Mouse (Mus musculus): ENCODE results near the gene Crbn. TPM values are rescaled to one million over a fixed set of nuclear protein-coding genes. Genes with fewer than 3 reads are reported as not detected.
A peak's percentile ranks its signal among the peaks of the same experiment; 100 is the strongest.

Gene Crbn
- polyA plus RNA-seq, 1 experiment from 2014 or later, result 44.3 TPM

DNA sequence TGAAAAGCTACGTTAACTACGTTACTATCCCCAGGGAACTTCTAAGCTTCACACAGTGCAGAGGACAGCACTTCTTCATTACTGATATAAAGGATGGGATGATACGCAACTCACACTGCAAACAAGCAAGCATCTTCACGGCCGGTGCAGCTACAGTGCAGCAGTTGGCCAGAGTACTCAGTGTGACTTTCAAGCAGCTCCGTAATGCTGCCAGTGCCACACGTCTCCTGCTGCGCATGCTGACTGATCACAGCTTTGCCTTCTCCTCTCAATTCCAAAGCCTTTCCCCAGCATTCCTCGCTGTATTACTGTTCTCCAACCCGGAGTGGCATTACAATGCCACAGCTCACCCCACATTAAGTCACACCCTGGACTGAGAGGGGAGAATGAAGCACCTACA is 6.3 kb downstream of the Crbn start:
- WGBS, result 95% methylated on average over 10 of the region's 10 CpGs
- Histone ChIP-seq H3K27me3 (ENCODE audit: low read depth, poor library complexity, severe bottlenecking) (no peaks in the 10 kb centered on the region), H3K4me3 (no peak overlapping the region), H3K36me3 (peaks cover 47% of the 10 kb centered on the region), H3K4me1 (peaks cover 4% of the 10 kb centered on the region), H3K27ac (replicated peaks) (no peak overlapping the region), H3K9me3 (replicated peaks) (no peaks in the 10 kb centered on the region)
- no peak for DNase-seq (ENCODE audit: low spot score)

DNA sequence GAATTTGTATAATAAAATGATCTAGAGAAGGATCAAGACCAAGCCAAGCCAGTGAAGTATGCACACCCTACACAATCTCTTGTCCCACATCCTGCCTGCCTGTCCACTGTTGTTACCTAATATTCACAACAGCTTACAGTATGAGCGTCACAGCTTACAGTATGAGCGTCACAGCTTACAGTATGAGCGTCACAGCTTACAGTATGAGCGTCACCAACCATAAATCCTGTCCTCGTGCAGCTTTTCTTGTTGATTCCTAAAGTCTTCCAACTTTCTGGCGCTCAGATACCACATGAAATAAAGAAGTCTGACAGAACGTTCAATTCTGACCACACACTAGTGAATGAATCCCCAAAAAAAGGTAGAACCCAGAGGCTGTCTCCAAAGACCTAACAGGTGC is 6.8 kb downstream of the Crbn start:
- no peak overlapping the region for H3K27ac ChIP-seq (replicated peaks)
- no peak for DNase-seq (ENCODE audit: low spot score)
- H3K27me3 ChIP-seq (ENCODE audit: low read depth, poor library complexity, severe bottlenecking), result no peaks in the 10 kb centered on the region
- peaks cover 51% of the 10 kb centered on the region for H3K36me3 ChIP-seq
- WGBS, result 94% methylated on average over 7 of the region's 7 CpGs
- no peaks in the 10 kb centered on the region for H3K4me1 ChIP-seq
- no peak overlapping the region for H3K4me3 ChIP-seq
- H3K9me3 ChIP-seq (replicated peaks), result no peaks in the 10 kb centered on the region

DNA sequence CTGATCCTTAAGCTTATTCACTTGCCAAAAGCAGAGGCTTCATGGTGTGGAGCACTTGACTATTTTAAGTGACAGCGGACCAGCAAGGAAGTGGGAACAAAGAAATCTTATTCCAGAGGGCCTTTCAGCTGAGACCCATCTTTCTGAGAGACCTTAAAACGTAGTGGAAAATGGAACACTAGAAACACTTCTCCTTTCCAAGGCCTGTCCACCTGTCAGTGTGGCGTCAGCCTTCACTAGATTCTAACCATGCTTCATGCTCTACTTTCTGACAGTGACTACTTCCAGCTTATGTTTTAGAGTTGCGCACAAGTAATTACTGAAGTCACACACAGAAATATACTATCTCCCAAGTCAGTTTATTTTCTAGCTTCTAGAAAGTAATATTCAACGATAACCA is 7.4 kb downstream of the Crbn start:
- no peaks in the 10 kb centered on the region for H3K9me3 ChIP-seq (replicated peaks)
- DNase-seq (ENCODE audit: low spot score), result no peak
- peaks cover 57% of the 10 kb centered on the region for H3K36me3 ChIP-seq
- H3K4me3 ChIP-seq, result no peak overlapping the region
- H3K27ac ChIP-seq (replicated peaks), result no peak overlapping the region
- no peaks in the 10 kb centered on the region for H3K27me3 ChIP-seq (ENCODE audit: low read depth, poor library complexity, severe bottlenecking)
- 90% methylated on average over 5 of the region's 5 CpGs for WGBS
- H3K4me1 ChIP-seq, result no peaks in the 10 kb centered on the region

DNA sequence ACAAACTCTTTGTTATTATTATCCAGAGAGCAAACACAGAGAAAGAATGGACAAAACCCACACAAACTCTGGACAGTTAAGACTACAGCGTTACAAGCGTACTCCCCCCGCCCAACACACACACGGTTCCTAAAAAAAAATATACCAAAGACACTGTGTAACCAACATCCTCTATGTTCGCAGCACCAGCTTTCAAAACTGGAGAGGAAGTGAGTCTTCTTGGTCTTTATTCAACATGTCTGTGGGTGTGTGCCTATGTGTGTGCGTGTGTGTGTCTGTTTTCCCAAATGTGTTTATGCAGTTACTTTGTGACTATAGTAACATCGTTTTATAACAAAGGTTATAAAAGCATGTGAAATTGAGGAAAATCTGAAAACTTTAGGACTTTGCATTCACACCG is 8.4 kb downstream of the Crbn start:
- H3K9me3 ChIP-seq (replicated peaks), result no peaks in the 10 kb centered on the region
- H3K4me1 ChIP-seq, result no peaks in the 10 kb centered on the region
- no peak for DNase-seq (ENCODE audit: low spot score)
- 94% methylated on average over 8 of the region's 8 CpGs for WGBS
- H3K36me3 ChIP-seq, result peaks cover 67% of the 10 kb centered on the region
- no peaks in the 10 kb centered on the region for H3K27me3 ChIP-seq (ENCODE audit: low read depth, poor library complexity, severe bottlenecking)
- no peak overlapping the region for H3K27ac ChIP-seq (replicated peaks)
- no peak overlapping the region for H3K4me3 ChIP-seq

DNA sequence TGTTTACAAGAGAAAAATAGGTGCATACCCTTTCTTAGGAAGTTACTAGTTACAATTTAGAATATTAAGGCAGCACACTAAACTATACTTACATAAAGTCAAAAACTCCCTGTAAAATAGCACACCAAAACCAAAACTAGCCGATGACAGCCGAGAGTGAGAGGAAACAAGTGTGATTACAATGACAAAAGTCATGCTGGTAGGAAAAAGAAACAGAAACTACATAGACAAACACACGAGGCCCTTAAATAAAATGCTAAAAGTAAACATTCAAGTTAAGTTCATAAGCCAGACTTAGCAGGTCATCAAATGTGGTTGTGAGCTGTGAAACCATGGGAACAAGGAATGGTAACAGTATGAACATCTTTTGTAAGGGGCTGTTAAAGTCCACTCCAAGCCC is 12.7 kb downstream of the Crbn start:
- Histone ChIP-seq H3K4me3 (no peak overlapping the region), H3K27me3 (ENCODE audit: low read depth, poor library complexity, severe bottlenecking) (no peaks in the 10 kb centered on the region), H3K36me3 (peaks cover 55% of the 10 kb centered on the region), H3K27ac (replicated peaks) (no peak overlapping the region), H3K9me3 (replicated peaks) (no peaks in the 10 kb centered on the region), H3K4me1 (no peaks in the 10 kb centered on the region)
- WGBS, result 91% methylated on average over 3 of the region's 3 CpGs
- no peak for DNase-seq (ENCODE audit: low spot score)

DNA sequence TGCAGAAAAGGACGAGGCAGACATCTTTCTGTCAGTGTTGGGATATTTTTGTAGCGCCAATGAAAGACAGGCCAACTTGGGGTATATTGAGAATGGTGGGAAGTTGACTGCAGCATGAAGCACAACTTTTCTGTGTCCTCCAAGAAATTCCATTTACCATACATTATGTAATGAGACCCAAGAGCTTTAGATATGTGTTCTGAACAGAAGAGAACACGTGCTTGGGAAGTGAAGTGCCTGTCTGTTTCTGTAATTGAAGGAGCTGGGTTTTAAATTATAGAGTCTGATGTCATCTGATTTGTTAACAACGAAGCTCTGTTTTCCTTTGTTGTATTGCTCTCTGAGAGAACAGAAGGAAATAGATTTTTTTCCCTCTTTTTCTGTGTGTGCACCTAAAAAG is 29.8 kb downstream of the Crbn start:
- Histone ChIP-seq H3K27me3 (ENCODE audit: low read depth, poor library complexity, severe bottlenecking) (no peaks in the 10 kb centered on the region), H3K9me3 (replicated peaks) (no peaks in the 10 kb centered on the region), H3K4me3 (peak overlapping the region; percentile 84), H3K27ac (replicated peaks) (no peak overlapping the region), H3K36me3 (peaks cover 38% of the 10 kb centered on the region), H3K4me1 (peaks cover 12% of the 10 kb centered on the region)
- no peak for DNase-seq (ENCODE audit: low spot score)
- 69% methylated on average over 4 of the region's 4 CpGs for WGBS

DNA sequence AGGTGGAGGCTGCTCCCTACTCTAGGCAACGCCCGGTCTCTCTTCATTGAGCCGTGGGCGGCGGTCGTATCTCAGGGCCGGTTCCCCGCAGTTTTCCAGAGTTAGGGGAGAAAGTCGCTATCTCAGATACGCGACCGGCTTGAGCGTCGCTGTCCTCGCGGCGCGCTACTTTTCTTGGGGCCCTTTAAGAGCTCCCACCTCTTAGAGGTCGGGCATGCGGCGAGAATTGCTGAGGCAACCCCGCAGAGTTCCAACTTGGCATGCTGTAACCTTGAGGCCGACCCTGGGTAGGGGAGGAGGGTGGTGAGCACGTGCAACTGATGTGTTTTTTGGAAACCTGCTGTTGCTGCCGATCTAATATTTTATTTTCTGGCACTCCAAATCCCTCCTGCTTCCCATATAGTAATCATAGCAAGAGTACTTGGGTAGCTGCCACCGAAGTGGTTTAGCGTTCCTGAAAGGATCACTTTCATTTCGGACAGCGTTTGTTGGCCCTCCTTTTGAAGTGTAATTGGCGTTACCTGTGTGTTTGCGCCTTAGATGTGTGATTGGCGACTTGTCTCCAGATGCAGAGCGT is 30.5 kb downstream of the Crbn start:
- peak overlapping the region; percentile 84 for H3K4me3 ChIP-seq
- no peaks in the 10 kb centered on the region for H3K27me3 ChIP-seq (ENCODE audit: low read depth, poor library complexity, severe bottlenecking)
- H3K27ac ChIP-seq (replicated peaks), result peak overlapping the region; percentile 82
- DNase-seq (ENCODE audit: low spot score), result no peak
- H3K36me3 ChIP-seq, result peaks cover 33% of the 10 kb centered on the region
- 3% methylated on average over 33 of the region's 33 CpGs for WGBS
- no peaks in the 10 kb centered on the region for H3K9me3 ChIP-seq (replicated peaks)
- H3K4me1 ChIP-seq, result peaks cover 12% of the 10 kb centered on the region

DNA sequence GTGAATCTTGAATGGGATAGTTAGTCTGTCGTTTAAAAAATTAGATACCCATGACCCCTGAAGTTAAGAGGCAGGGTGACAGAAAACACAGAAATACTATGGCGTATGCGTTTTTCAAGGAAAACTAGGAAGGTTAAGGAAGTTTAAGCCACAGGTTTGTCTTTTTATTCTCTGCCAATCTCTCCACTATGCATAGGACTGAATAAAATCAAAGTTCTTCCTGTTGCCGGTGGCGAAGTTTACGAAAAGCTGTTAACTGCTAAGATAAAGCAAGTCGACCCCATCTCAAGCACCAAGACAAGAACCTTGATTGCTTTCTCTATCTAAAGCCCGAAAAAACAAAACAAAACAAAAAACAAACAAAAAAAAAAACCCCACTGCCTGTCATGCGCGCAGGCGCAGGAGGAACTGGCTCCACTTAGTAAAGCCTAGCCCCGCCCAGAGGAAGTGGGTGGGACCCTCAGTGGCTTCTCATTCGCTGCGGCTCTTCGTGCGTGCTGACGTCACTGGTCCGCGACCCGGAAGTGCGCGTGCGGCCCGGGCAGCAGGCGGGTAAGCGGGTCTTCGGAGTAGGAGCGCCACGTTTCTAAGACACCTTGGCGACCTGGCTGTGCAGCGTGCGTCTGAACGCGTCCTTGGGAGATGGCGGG is 31.1 kb downstream of the Crbn start, which contains the start of gene Trnt1:
Gene Trnt1 (plus strand): TSS at position 481 of the 650 bp plus-strand sequence.
- no peaks in the 10 kb centered on the region for H3K9me3 ChIP-seq (replicated peaks)
- H3K36me3 ChIP-seq, result peaks cover 26% of the 10 kb centered on the region
- H3K27me3 ChIP-seq (ENCODE audit: low read depth, poor library complexity, severe bottlenecking), result no peaks in the 10 kb centered on the region
- H3K27ac ChIP-seq (replicated peaks), result peak within 1 kb of the TSS; percentile 82
- peaks cover 12% of the 10 kb centered on the region for H3K4me1 ChIP-seq
- DNase-seq (ENCODE audit: low spot score), result peak; percentile 96
- 11% methylated on average over 35 of the region's 35 CpGs for WGBS
- H3K4me3 ChIP-seq, result peak within 1 kb of the TSS; percentile 84

DNA sequence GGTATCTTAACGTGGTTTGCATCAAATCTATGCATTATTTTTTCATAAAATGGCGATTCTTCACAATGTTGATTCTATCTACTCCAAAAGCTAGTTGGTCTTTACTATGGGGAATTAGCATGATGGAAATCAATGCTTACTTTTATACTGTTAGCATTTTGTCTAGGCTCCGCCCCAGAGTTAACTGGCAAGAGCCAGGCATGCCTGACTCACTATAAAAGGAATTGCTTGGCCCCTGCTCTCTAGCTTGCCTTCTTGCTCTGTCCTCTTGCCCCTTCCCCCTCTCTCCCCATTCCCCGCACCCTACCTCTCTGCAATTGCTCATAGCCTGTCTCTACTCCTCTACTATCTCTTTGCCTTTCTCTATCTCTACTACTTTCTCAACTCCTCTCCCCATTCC is 33.1 kb downstream of the Crbn start:
- Histone ChIP-seq H3K9me3 (replicated peaks) (no peaks in the 10 kb centered on the region), H3K4me1 (peaks cover 12% of the 10 kb centered on the region), H3K36me3 (peaks cover 6% of the 10 kb centered on the region), H3K4me3 (no peak overlapping the region), H3K27ac (replicated peaks) (no peak overlapping the region), H3K27me3 (ENCODE audit: low read depth, poor library complexity, severe bottlenecking) (no peaks in the 10 kb centered on the region)
- DNase-seq (ENCODE audit: low spot score), result no peak
- 79% methylated on average over 4 of the region's 4 CpGs for WGBS

DNA sequence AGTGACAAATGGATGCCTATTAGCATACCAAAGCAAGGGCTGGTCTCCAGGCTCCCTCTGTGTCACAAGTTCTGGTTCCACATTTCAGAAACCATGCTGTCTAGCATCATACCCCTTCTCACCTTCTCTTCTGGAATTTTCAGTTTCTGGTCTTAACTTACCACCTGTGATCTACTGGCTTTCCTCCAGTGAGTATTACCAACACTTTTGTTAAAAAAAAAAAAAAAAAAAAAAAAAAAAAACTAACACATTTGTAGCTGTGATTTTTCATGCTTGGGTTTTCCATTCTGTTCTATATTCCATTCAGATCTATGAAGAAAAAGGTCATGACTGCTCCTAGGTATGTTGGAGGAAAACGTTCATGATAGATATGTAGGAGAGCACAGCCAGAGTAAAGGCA is 34.0 kb downstream of the Crbn start:
- WGBS, result 88% methylated on average over 1 of the region's 1 CpGs
- H3K27ac ChIP-seq (replicated peaks), result no peak overlapping the region
- H3K36me3 ChIP-seq, result no peaks in the 10 kb centered on the region
- no peaks in the 10 kb centered on the region for H3K9me3 ChIP-seq (replicated peaks)
- no peak overlapping the region for H3K4me3 ChIP-seq
- no peak for DNase-seq (ENCODE audit: low spot score)
- H3K27me3 ChIP-seq (ENCODE audit: low read depth, poor library complexity, severe bottlenecking), result no peaks in the 10 kb centered on the region
- peaks cover 12% of the 10 kb centered on the region for H3K4me1 ChIP-seq

DNA sequence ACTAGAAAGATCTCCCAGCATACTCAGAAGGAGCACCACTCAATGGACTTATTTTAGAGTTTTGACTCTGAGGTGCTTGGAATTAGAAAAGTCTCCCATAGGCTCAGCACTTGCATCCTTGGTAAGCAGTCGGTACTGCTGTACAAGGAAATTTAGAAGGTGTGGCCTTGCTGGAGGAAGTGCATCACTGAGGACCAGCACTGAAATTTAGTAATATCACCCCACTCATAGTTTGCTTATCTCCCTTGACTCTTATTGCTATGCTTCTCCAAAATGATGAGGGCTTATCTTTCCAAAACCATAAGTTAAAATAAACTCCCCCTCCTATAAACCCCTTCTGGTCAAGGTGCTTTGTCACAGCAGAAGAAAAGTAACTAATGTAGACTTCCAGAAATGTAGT is 38.4 kb downstream of the Crbn start:
- Histone ChIP-seq H3K4me3 (no peak overlapping the region), H3K27ac (replicated peaks) (no peak overlapping the region), H3K9me3 (replicated peaks) (no peaks in the 10 kb centered on the region), H3K4me1 (no peaks in the 10 kb centered on the region), H3K36me3 (no peaks in the 10 kb centered on the region), H3K27me3 (ENCODE audit: low read depth, poor library complexity, severe bottlenecking) (no peaks in the 10 kb centered on the region)
- 73% methylated on average over 1 of the region's 1 CpGs for WGBS
- no peak for DNase-seq (ENCODE audit: low spot score)

DNA sequence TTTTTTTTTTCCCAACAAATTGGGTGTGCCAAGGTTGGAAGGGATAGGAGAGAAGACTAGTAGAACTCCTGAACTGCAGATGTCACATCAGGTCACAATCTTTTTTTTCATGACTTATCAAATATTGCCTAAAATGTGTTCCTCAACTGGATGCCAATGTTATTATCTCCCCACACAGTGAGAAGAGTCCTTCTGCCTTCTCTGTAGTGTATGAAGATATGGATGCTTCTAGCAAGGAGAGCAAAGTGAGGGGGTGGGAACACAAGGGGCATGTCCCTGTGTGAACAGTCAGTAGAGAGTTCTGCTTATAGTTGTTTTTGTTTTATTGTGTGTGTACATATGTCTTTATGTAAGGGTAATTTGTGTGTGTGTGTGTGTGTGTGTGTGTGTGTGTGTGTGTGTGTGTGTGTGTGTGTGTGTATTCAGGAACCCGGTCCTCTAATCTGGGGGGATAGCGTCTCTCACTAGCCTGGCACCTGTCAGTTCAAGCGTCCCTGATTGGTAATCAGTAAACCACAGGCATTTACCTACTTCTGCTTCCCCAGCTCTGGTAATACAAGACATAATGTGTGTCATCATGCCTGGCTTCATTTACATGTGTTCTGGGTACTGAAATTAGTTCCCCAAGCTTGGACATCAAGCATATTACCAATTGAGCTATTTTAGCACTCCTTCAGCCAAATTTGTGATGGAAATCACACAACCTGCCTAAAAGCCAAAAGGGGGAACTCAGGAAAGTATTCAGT is 39.2 kb downstream of the Crbn start:
- Histone ChIP-seq H3K36me3 (no peaks in the 10 kb centered on the region), H3K27ac (replicated peaks) (no peak overlapping the region), H3K9me3 (replicated peaks) (no peaks in the 10 kb centered on the region), H3K4me3 (no peak overlapping the region), H3K4me1 (no peaks in the 10 kb centered on the region), H3K27me3 (ENCODE audit: low read depth, poor library complexity, severe bottlenecking) (no peaks in the 10 kb centered on the region)
- DNase-seq (ENCODE audit: low spot score), result no peak
- WGBS, result 89% methylated on average over 3 of the region's 3 CpGs

DNA sequence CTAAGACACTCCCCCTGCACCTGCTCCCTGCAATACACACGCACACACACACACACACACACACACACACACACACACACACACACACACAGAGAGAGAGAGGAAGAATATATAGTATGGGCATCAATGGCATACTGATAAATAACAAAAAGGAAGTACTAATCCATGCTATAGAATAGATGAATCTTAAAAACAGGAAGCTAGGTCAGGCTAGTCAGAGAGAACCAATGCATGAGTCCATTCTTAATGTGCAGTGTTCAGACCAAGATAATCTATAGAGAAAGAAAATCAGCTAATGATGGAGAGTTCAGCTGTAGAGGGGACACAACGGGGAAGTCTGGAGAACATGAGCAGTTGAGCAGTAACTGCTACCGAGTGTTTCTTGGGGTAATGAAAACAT is 41.6 kb downstream of the Crbn start:
- no peaks in the 10 kb centered on the region for H3K36me3 ChIP-seq
- H3K4me1 ChIP-seq, result no peaks in the 10 kb centered on the region
- DNase-seq (ENCODE audit: low spot score), result no peak
- no peak overlapping the region for H3K4me3 ChIP-seq
- no peaks in the 10 kb centered on the region for H3K9me3 ChIP-seq (replicated peaks)
- no peak overlapping the region for H3K27ac ChIP-seq (replicated peaks)
- 87% methylated on average over 3 of the region's 3 CpGs for WGBS
- H3K27me3 ChIP-seq (ENCODE audit: low read depth, poor library complexity, severe bottlenecking), result no peaks in the 10 kb centered on the region

Data from midbrain, embryonic 10.5 days (tissue).